Mouse (Mus musculus) embryo, embryonic 9.5 days (tissue): ENCODE results near the gene Kcne3.

ENCODE experiments used
- DNase-seq: peaks from one replicate; pipeline ENCODE4 v3.0.0-alpha.2; 2017; ENCODE audit errors: extremely low spot score

The Kcne3 gene

GRCm38 (mm10) chr7:100176269-100176668, at the start of gene Kcne3:
Gene Kcne3, plus strand, starts transcription at chr7:100176502.
- no peak for DNase-seq

GRCm38 (mm10) chr7:100126514-100126913, 49.8 kb upstream of the Kcne3 start:
- DNase-seq = no peak

GRCm38 (mm10) chr7:100128262-100129041, 47.9 kb upstream of the Kcne3 start:
- no peak for DNase-seq

- no peak for DNase-seq
Observed at GRCm38 (mm10) chr7:100130592-100130991, 45.7 kb upstream of the Kcne3 start.

- no peak for DNase-seq
Observed at GRCm38 (mm10) chr7:100132379-100132778, 43.9 kb upstream of the Kcne3 start.

DNA sequence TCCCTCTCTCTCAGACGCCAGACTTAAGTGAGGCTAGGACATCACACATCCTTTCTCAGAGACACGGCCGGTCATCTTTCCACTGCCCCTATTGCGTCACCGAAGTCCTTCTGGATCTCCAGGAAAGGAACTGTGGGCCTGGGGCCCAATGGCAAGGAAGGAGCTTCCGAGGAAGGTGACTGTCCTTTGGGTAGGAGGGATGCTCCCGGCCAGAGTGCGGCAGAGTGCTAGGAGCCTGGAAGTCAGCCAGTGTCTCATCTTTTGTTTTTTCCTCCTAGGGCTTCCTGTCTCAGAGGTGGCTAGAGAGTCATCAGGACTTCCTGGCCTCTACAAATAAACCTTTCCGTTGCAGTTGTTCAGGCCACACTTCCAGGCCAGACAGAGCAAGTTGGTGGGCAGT, 39.3 kb upstream of the Kcne3 start:
- DNase-seq = no peak

DNA sequence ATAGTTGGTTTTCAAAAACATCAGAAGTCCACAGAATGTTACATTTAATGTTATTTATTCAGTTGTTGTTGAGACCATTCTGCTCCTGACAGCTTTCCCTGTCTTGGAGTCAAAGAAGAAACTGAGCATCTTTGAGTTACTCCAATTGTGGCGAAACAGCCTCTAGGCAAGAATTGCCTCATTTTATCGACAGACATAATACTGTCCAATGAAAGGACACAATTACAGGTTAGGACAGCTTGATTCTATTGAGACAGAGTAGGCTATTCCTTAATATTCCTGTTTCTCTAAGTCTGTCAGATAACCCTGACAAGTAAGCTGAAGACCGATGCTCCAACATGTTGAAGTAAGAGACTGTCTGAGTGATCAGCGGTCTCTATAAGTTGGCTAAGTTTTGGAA, 38.2 kb upstream of the Kcne3 start:
- no peak for DNase-seq

DNA sequence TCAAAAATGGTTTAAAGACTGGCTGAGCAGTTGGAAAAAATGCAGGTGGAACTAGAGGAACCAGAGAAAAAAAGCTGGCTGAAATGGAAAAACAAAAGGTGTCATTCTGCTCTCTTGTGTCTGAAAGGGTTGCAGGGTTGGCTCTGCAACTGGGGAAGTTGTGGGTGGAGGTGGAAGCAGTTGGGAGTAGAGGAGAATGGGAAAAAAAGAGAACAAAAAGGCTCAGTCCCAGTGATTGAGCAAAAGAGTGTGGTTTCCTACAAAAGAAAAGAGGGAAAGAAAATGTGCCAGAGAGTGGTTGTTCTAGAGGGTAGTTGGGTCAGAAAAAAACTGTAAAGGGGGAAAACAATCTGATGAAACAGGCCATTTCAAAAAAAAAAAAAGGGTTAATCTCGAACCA, 35.7 kb upstream of the Kcne3 start:
- no peak for DNase-seq

DNA sequence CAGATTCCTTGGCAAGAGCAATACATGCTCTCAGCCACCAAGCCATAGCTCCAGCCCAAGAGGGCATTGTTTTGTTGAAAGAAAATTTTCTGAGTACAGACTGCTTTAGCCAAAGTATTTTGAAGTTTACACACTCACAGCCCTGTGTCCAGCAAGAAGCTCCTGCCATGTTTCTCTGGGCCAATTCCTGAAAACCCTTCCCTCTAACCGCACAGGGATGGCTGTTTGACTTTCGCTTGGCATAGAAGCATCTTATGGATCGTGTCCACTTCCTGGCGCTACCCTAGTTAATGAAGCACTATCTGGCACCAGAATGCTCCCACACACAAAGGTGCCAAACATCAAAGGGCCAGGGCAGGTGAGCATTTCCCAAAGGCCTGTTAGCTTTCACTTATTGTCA, 27.7 kb upstream of the Kcne3 start:
- DNase-seq = no peak

GRCm38 (mm10) chr7:100150086-100150485, 26.2 kb upstream of the Kcne3 start:
- DNase-seq = no peak

DNA sequence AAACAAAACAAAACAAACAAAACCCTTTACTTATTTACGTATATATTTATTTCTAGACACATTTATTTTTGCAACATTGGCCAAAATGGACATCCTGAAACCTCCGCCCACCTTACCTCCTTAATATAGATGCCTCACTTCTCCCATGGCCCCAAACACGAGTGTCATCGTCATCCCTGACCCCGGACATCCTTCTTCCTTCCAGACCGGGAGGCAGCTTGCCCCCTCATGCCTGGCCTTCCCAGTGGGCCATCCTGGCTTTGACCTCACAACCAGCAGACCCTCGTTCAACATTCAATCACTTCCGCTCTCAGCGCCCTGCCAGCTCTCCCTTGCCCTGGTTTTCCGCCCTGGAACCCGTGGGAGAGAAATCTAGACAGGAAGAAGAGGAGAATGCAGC, 25.7 kb upstream of the Kcne3 start:
- DNase-seq = no peak

- no peak for DNase-seq
Observed at GRCm38 (mm10) chr7:100157669-100158068, 18.6 kb upstream of the Kcne3 start.

- peak; percentile 92 for DNase-seq
Observed at GRCm38 (mm10) chr7:100159105-100159841, 17.0 kb upstream of the Kcne3 start, which contains the start of gene Lipt2. Gene Lipt2, plus strand, starts transcription at chr7:100159277.

- no peak for DNase-seq
Observed at GRCm38 (mm10) chr7:100160006-100160405, 16.3 kb upstream of the Kcne3 start.

DNA sequence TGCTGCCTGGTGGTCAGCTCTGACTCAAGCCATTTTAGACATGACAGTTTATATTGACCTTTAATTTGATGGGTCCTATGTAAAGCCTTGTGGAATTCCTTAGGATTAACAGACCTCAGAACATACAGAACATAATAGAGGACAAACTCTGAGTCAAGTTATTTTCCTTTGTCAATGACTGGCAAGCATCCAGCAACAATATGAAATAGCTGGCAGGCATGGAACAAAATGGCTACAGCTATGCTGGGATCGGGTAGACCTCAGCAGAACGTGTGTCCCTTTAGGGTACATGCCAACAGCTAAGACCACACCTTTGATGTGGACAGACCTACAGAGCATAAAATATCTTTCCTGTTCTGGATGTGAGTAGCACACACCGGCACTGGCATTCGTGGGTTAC, 12.8 kb upstream of the Kcne3 start:
- no peak for DNase-seq

- DNase-seq = no peak
Observed at GRCm38 (mm10) chr7:100168654-100169053, 7.6 kb upstream of the Kcne3 start.

DNA sequence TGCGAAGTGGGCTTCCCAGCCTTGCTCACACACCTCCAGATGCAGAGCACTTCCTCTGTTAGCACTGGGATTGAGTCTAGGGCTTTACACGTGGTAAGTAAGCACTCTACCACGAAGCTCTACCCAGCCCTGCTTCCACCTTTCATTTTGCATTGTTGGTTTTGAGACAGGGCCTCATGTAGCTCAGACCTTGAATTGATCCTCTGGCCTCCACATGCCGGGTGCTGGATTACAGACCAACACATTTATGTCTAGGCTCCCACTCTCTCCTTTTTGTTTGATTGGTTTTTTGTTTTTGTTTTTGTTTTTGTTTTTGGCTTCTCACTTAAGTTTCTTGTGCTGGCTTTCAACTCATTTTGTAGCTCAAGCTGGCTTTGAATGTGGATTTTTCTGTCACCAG, 5.5 kb upstream of the Kcne3 start:
- DNase-seq = no peak

- peak; percentile 56 for DNase-seq
Observed at GRCm38 (mm10) chr7:100178016-100178890, 2.0 kb downstream of the Kcne3 start.

- no peak for DNase-seq
Observed at GRCm38 (mm10) chr7:100178891-100179233, 2.6 kb downstream of the Kcne3 start.

DNA sequence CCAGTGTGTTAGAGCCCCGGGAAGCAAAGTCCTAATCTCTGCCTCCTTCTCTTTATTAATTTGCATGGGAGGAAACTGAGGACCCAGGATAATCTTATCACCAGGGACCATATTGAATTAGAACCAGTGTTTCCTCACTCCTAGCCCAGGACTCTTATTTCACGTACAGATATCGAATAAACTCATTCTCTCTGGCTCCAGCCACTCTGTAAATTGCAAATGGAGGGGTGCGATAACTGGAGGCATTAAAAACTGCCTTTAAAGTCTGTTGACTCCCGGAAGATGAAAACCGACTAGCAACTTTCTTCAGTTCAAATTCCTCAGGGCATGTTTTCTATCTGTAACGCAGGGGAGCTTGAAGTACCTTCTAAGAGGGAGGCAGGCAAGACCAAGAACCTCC, 3.1 kb downstream of the Kcne3 start:
- DNase-seq = no peak

- no peak for DNase-seq
Observed at GRCm38 (mm10) chr7:100179836-100180407, 3.6 kb downstream of the Kcne3 start.

GRCm38 (mm10) chr7:100181176-100181575, 4.9 kb downstream of the Kcne3 start:
- no peak for DNase-seq
